Mouse (Mus musculus): Measurements from ENCODE around the gene Bad.

Bad gene

GRCm38 (mm10) chr19:6968491-6969271, 27.0 kb downstream of the Bad start:
- no peak for DNase-seq (ENCODE audit: low spot score in 2 of 2)

GRCm38 (mm10) chr19:6969291-6969664, 27.6 kb downstream of the Bad start:
- no peak for DNase-seq (ENCODE audit: low spot score in 2 of 2)

- peak; percentile 66 to 68 for DNase-seq (ENCODE audit: low spot score in 2 of 2)
Measured at GRCm38 (mm10) chr19:6969665-6970381, 28.2 kb downstream of the Bad start.

GRCm38 (mm10) chr19:6970460-6971085, 28.9 kb downstream of the Bad start:
- no peak for DNase-seq (ENCODE audit: low spot score in 2 of 2)

GRCm38 (mm10) chr19:6971644-6972043, 30.0 kb downstream of the Bad start:
- no peak for DNase-seq (ENCODE audit: low spot score in 2 of 2)

GRCm38 (mm10) chr19:6972247-6972917, 30.7 kb downstream of the Bad start:
- no peak for DNase-seq (ENCODE audit: low spot score in 2 of 2)

GRCm38 (mm10) chr19:6973581-6974190, 32.0 kb downstream of the Bad start:
- no peak for DNase-seq (ENCODE audit: low spot score in 2 of 2)

- DNase-seq (ENCODE audit: low spot score in 2 of 2): peak; percentile 78 to 88
Measured at GRCm38 (mm10) chr19:6974211-6975205, 32.8 kb downstream of the Bad start, which contains the start of gene Ppp1r14b. TSS of gene Ppp1r14b (plus strand) at chr19:6974968.

DNA sequence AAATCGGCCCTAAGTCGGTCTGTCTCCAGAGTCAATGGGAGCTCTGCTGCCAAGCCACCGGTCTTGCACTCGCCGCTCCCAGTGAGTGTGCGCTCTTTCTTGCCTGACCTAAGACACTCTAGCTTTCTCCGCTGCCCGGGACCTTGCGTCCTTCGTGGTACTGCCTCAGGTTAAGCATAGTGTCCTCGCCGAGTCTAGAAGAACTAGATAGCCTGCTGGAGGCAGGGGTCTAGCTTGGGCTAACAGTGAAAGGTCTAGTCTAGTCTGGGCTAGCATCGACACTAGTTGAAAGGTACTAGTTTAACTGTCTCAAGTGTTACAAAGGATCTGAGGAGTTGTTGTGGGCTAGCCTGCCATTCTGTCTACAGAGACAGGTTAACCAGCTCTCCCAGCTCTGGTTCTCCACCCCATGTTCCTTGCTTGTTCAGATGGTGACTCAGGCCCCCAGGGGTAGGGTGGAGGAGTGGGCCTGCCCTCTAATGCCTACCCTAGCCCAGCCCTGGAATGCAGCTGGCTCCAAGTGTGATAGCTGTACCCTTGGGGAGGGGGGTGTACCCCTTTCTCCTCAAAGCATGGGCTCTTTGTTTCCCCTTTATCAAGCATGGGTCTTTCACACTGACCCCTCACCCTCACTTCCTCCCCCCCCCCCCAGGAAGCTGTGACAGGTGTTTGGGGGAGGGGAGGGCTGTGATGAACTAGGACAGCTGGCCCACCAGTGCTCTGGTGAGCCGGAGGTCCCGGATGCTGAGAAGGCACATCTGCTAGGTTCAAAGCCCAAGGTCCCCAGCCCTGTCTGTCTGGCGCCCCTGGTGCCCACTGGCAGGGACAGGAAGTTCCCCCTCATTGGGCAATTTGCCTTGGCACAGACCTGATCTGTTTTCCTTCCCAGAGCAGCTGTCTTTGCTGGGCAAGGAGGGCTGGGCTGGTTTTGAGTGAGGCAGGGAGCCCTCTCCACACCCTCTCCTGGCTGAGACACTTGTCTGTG, 34.2 kb downstream of the Bad start, which contains the start of gene Plcb3:
Gene Plcb3 (minus strand): TSS at position 934 of the 985 bp plus-strand sequence.
- peak in 1 of 2 experiments; percentile 54 for DNase-seq (ENCODE audit: low spot score in 2 of 2)

- no peak for DNase-seq (ENCODE audit: low spot score in 2 of 2)
Measured at GRCm38 (mm10) chr19:6977759-6978638, 36.3 kb downstream of the Bad start.

DNA sequence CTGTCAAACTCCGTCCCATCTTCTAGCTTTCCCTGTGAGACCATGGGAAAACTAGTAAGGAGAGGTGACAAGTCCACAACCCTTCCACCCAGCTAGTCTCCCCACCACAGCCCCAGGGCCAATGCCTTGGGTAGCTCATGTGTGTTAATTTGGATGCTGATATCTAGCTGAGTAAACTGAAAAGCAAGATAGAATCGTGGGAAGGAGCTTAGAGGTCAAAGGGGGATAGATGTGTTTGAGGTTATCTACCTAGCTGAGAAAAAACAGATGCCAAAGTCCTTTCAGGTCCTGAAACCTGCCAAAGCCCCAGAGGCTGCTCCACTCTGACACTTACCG, 36.9 kb downstream of the Bad start:
- DNase-seq (ENCODE audit: low spot score in 2 of 2): no peak

GRCm38 (mm10) chr19:6979001-6979479, 37.4 kb downstream of the Bad start:
- DNase-seq (ENCODE audit: low spot score in 2 of 2): no peak

GRCm38 (mm10) chr19:6979486-6980380, 38.1 kb downstream of the Bad start:
- DNase-seq (ENCODE audit: low spot score in 2 of 2): peak; percentile 99 to 100

- DNase-seq (ENCODE audit: low spot score in 2 of 2): peak in 1 of 2 experiments; percentile 99
Measured at GRCm38 (mm10) chr19:6980381-6981093, 38.9 kb downstream of the Bad start, which contains the start of gene Fkbp2. TSS of gene Fkbp2 (minus strand) at chr19:6980501.

GRCm38 (mm10) chr19:6981465-6981864, 39.8 kb downstream of the Bad start:
- no peak for DNase-seq (ENCODE audit: low spot score in 2 of 2)

GRCm38 (mm10) chr19:6983621-6984020, 42.0 kb downstream of the Bad start:
- no peak for DNase-seq (ENCODE audit: low spot score in 2 of 2)

Data from urinary bladder, adult 18-20 months (tissue).